Mouse (Mus musculus): ENCODE measurements at regions not wholly inside any gene's neighbourhood (a gene's known extent, or its start where the extent isn't known, plus 50 kb on each side); places are given as distances from the start of the nearest gene placed in this dataset.

- CTCF ChIA-PET: interaction anchor here (0.6 to 1.4 kb wide), 7 partner anchors 16 to 1387 kb away, joined by 3 to 8 read pairs (median 3); no protein-coding TSS in a partner anchor
- POLR2A ChIA-PET: interaction anchor here in 1 of 4 experiments (0.8 kb wide), 1 partner anchor 104 kb away, joined by 3 read pairs; no protein-coding TSS in a partner anchor
Measured at GRCm38 (mm10) chr2:167878255-167878865, 53.5 kb upstream of the Ptpn1 start.

GRCm38 (mm10) chr2:167877254-167877870 is 54.5 kb upstream of the Ptpn1 start:
- ChIA-PET CTCF (interaction anchor here in 2 of 4 experiments (0.5 to 1.4 kb wide), 4 partner anchors 94 to 1880 kb away, joined by 3 to 4 read pairs (median 4); no protein-coding TSS in a partner anchor), POLR2A (interaction anchor here in 2 of 4 experiments (0.8 to 1.1 kb wide), 2 partner anchors 9 to 103 kb away, joined by 3 read pairs; no protein-coding TSS in a partner anchor)

GRCm38 (mm10) chr2:167872507-167872906 is 59.4 kb upstream of the Ptpn1 start:
- ChIA-PET CTCF (interaction anchor here in 1 of 4 experiments (0.7 kb wide), 1 partner anchor 192 kb away, joined by 6 read pairs; no protein-coding TSS in a partner anchor), POLR2A (no interaction called here)

- POLR2A ChIA-PET: no interaction called here
- CTCF ChIA-PET: interaction anchor here in 1 of 4 experiments (0.6 kb wide), 1 partner anchor 112 kb away, joined by 4 read pairs; no protein-coding TSS in a partner anchor
Measured at GRCm38 (mm10) chr2:167870153-167870552, 61.7 kb upstream of the Ptpn1 start.

- CTCF ChIA-PET: interaction anchor here in 1 of 4 experiments (0.5 kb wide), 1 partner anchor 29 kb away, joined by 3 read pairs; no protein-coding TSS in a partner anchor
Measured at GRCm38 (mm10) chr2:167866751-167867150, 65.1 kb upstream of the Ptpn1 start.

GRCm38 (mm10) chr2:167865525-167865924 is 66.3 kb upstream of the Ptpn1 start:
- POLR2A ChIA-PET: no interaction called here

More at GRCm38 (mm10) chr2:167866751-167867150, 65.1 kb upstream of the Ptpn1 start:
- POLR2A ChIA-PET: no interaction called here

GRCm38 (mm10) chr2:167864672-167865071 is 67.2 kb upstream of the Ptpn1 start:
- ChIA-PET CTCF (interaction anchor here in 1 of 4 experiments (1.0 kb wide), 1 partner anchor 31 kb away, joined by 3 read pairs; no protein-coding TSS in a partner anchor), POLR2A (no interaction called here)

More at GRCm38 (mm10) chr2:167865525-167865924, 66.3 kb upstream of the Ptpn1 start:
- CTCF ChIA-PET: interaction anchor here in 1 of 4 experiments (0.8 kb wide), 1 partner anchor 39 kb away, joined by 5 read pairs; no protein-coding TSS in a partner anchor

- CTCF ChIA-PET: interaction anchor here in 1 of 4 experiments (0.5 to 1.0 kb wide), 2 partner anchors 31 to 475 kb away, joined by 3 read pairs; no protein-coding TSS in a partner anchor
- POLR2A ChIA-PET: interaction anchor here in 1 of 4 experiments (0.6 kb wide), 1 partner anchor 416 kb away, joined by 4 read pairs; no protein-coding TSS in a partner anchor
Measured at GRCm38 (mm10) chr2:167864228-167864627, 67.6 kb upstream of the Ptpn1 start.

GRCm38 (mm10) chr2:167863616-167864015 is 68.2 kb upstream of the Ptpn1 start:
- POLR2A ChIA-PET: no interaction called here
- CTCF ChIA-PET: interaction anchor here in 1 of 4 experiments (1.0 kb wide), 1 partner anchor 32 kb away, joined by 3 read pairs; no protein-coding TSS in a partner anchor

GRCm38 (mm10) chr2:167861178-167861520 is 70.7 kb upstream of the Ptpn1 start:
- ChIA-PET POLR2A (interaction anchor here in 1 of 4 experiments (1.1 kb wide), 1 partner anchor 10 kb away, joined by 3 read pairs; no protein-coding TSS in a partner anchor), CTCF (interaction anchor here in 2 of 4 experiments (0.6 to 1.4 kb wide), 3 partner anchors 34 to 256 kb away, joined by 3 to 6 read pairs (median 3); no protein-coding TSS in a partner anchor)

GRCm38 (mm10) chr2:167860457-167861177 is 71.2 kb upstream of the Ptpn1 start:
- ChIA-PET CTCF (interaction anchor here in 3 of 4 experiments (0.6 to 1.4 kb wide), 6 partner anchors 34 to 341 kb away, joined by 3 to 6 read pairs (median 4); no protein-coding TSS in a partner anchor), POLR2A (interaction anchor here in 2 of 4 experiments (0.6 to 1.1 kb wide), 3 partner anchors 11 to 113 kb away, joined by 3 read pairs; no protein-coding TSS in a partner anchor)

- CTCF ChIA-PET: interaction anchor here in 3 of 4 experiments (0.8 to 1.3 kb wide), 3 partner anchors 35 to 112 kb away, joined by 3 to 13 read pairs (median 4); no protein-coding TSS in a partner anchor
- POLR2A ChIA-PET: interaction anchor here in 1 of 4 experiments (1.1 kb wide), 1 partner anchor 11 kb away, joined by 3 read pairs; no protein-coding TSS in a partner anchor
Measured at GRCm38 (mm10) chr2:167859575-167859974, 72.3 kb upstream of the Ptpn1 start.

- CTCF ChIA-PET: no interaction called here
- POLR2A ChIA-PET: no interaction called here
Measured at GRCm38 (mm10) chr2:167858346-167858745, 73.5 kb upstream of the Ptpn1 start.

- ChIA-PET POLR2A (no interaction called here), CTCF (no interaction called here)
Measured at GRCm38 (mm10) chr2:167857911-167858310, 73.9 kb upstream of the Ptpn1 start.

GRCm38 (mm10) chr2:167856920-167857475 is 74.9 kb upstream of the Ptpn1 start:
- ChIA-PET CTCF (interaction anchor here in 1 of 4 experiments (0.6 kb wide), 1 partner anchor 194 kb away, joined by 4 read pairs; no protein-coding TSS in a partner anchor), POLR2A (no interaction called here)

- ChIA-PET POLR2A (interaction anchor here in 1 of 4 experiments (0.7 kb wide), 1 partner anchor 296 kb away, joined by 4 read pairs; no protein-coding TSS in a partner anchor), CTCF (no interaction called here)
Measured at GRCm38 (mm10) chr2:167856020-167856419, 75.8 kb upstream of the Ptpn1 start.

- CTCF ChIA-PET: no interaction called here
- POLR2A ChIA-PET: no interaction called here
Measured at GRCm38 (mm10) chr2:167854060-167854459, 77.8 kb upstream of the Ptpn1 start.

GRCm38 (mm10) chr2:167853411-167853821 is 78.4 kb upstream of the Ptpn1 start:
- ChIA-PET CTCF (interaction anchor here in 1 of 4 experiments (1.1 kb wide), 1 partner anchor 172 kb away, joined by 3 read pairs; no protein-coding TSS in a partner anchor), POLR2A (interaction anchor here in 1 of 4 experiments (0.6 kb wide), 1 partner anchor 348 kb away, joined by 4 read pairs; no protein-coding TSS in a partner anchor)
